Mouse (Mus musculus) heart, postnatal 0 days (tissue): ENCODE results near the gene Rab26.

Source experiments
- CTCF ChIP-seq: IDR thresholded peaks from 2 replicates; pipeline ENCODE4 v1.5.1; 2016; ENCODE audit warnings: antibody characterized with exemption, control low read depth, low read depth
- EP300 ChIP-seq: IDR thresholded peaks from 2 replicates; pipeline ENCODE4 v1.6.1; 2016; ENCODE audit warnings: antibody characterized with exemption, low read depth

DNA sequence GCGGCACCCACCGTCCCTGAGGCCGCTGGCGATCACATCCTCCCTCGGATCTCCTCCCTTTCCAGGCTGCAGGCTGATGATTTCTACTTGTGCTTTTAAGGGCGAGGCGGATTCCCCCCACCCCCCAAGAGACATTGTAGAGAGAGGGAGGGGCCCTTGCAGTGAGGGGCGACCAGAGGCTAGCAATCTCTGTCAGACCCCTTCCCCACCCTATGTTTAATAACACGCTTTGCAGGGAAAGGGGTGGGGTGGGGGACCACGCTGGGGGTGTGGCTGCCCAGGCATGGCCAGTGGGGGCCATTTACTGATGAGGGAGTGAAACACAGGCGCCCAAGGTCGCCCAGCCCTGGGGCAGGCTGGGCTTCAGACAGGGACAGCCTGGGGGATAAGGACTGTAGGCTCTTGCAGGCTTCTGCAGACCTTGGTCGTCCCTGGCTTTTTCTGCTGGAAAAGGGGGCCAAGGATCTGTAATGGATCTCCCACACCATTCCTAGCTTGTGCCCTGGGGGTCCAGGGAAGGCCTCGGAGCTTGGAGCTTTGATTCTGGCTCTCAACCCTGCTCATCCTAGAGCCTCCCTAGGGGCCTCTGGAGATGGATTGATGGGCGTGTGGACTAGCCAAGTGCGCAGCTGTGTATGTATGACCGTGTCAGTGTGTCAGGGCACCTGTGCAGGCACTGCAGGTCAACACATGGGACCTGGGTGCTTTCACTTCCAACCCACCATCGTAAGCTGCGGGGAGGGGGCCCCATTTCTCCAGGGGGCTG is 44.6 kb downstream of the Rab26 start:
- TF ChIP-seq CTCF (no peak), EP300 (no peak)
